Mouse (Mus musculus) liver, embryonic 14.5 days (tissue): ENCODE data around the gene Slco1a5.

Experiments
- CTCF ChIP-seq: IDR thresholded peaks from 2 replicates; pipeline ENCODE4 v1.5.1; 2016; ENCODE audit warnings: antibody characterized with exemption, low read depth, control low read depth
- EP300 ChIP-seq: IDR thresholded peaks from 2 replicates; pipeline ENCODE4 v1.6.1; 2016; ENCODE audit warnings: antibody characterized with exemption, low read depth

GRCm38 (mm10) chr6:142220138-142220537, 102.6 kb downstream of the Slco1a5 start:
- TF ChIP-seq CTCF, result no peak
- no peak for TF ChIP-seq EP300
